Mouse (Mus musculus) gastrocnemius, adult 18-20 months (tissue): ENCODE measurements around the gene Coq10a. TPM values are rescaled to one million over a fixed set of nuclear protein-coding genes. Genes with fewer than 3 reads are reported as not detected.
"Not testable (repeated sequence)": the region's sequence is repeated elsewhere in the genome, so short reads cannot be mapped to it uniquely, and the experiment has no call there.

Experiments used
- DNase-seq: peaks from one replicate; pipeline ENCODE4 v3.0.0; 2021; ENCODE audit warnings: low spot score
- total RNA-seq, 2 experiments: library from RNA; stranded (reverse); gene quantifications; 2 replicates each; pipeline ENCODE4 v1.2.3; 2021

Coq10a gene
- total RNA-seq, 2 experiments from 2014 or later = 388 to 467 TPM

GRCm38 (mm10) chr10:128358796-128359195 lies 10.0 kb downstream of the Coq10a start:
- DNase-seq = peak; percentile 68

DNA sequence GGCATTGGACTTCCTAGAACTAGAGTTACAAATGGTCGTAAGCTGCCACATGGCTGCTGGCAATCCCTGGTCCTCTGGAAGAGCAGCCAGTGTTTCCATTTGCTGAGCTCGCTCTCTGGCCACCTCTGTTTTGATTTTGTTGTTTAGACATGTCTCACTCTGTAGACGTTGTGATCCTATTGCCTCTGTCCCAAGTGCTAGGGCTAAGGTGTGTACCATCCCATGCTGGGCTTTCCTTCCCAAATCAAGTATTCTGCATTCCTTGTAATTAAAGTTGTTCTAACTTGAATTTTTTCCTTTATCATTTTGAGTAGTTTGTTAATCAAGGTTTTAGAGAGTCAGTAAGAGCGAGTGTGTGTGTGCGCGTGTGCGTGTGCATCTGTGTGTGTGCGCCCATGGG lies 21.3 kb downstream of the Coq10a start:
- DNase-seq = no peak

DNA sequence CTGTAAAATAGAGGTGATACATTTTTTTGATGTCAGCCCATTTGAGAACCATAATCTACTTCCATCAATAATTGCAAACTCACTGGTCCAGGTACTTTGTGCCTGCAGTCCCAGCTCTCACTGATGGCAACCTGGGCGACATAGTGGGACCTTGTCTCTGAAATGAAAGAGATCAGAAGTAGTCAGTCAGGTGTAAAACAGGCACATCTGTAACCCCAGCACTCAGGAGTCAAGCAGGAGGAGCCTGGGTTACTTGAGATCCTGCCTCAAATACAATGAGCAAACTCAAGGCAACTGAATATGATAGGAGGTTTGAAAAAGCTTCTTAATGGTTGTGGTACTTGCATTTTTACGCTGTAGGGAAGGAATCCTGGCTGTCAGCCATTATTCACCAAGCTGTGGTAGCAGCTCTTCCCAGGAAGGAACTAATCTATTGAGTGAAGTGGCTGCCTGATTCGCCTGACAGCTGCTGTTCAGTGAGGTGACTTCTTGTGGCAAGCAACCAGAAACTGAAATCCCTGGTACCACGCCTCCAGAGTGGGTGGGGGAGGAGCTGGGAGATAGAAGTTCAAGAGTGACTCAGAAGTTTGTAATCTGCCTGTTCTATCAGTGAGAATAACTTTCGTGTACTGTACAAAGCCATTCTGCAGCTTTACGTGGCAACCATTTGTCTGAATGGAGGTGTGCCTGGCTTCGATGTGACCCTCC lies 24.1 kb downstream of the Coq10a start:
- DNase-seq = peak; percentile 90

GRCm38 (mm10) chr10:128343436-128343835 lies 25.4 kb downstream of the Coq10a start:
- DNase-seq = no peak

DNA sequence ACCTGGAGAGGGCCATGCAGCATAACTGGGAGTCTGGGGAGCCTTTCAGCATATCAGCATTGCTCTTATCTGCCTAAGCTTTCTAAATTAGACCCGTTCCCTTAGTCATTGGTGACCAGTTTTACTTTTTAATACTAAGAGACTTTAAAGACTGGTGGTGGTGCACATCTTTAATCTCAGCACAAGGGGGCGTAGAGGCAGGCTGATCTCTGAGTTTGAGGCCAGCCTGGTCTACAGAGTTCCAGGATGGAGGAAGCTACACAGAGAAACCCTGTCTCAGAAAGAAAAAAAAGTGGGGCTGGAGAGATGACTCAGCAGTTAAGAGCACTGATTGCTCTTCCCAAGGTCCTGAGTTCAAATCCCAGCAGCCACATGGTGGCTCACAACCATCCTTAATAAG lies 28.5 kb downstream of the Coq10a start:
- no peak for DNase-seq

DNA sequence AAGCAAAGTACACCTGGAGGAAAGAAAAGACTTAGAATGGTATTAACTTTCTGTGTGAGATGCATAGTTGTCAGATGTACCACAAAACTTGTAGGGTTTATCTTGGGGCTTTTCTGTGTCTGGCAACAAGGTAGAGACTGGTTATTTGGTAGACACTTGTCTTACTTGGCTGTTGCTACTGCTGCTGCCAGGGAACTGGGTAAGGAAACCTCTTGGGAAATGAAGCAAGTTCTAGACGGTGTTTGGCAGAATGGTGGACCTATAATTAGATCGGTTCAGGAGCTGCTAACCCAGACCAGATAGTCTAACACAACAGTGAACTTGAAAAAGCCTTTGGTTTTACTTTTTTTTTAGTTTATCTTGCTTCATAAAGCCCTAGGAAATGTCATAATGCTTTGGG lies 29.8 kb downstream of the Coq10a start:
- peak; percentile 67 for DNase-seq

GRCm38 (mm10) chr10:128338415-128338814 lies 30.4 kb downstream of the Coq10a start:
- DNase-seq = no peak

DNA sequence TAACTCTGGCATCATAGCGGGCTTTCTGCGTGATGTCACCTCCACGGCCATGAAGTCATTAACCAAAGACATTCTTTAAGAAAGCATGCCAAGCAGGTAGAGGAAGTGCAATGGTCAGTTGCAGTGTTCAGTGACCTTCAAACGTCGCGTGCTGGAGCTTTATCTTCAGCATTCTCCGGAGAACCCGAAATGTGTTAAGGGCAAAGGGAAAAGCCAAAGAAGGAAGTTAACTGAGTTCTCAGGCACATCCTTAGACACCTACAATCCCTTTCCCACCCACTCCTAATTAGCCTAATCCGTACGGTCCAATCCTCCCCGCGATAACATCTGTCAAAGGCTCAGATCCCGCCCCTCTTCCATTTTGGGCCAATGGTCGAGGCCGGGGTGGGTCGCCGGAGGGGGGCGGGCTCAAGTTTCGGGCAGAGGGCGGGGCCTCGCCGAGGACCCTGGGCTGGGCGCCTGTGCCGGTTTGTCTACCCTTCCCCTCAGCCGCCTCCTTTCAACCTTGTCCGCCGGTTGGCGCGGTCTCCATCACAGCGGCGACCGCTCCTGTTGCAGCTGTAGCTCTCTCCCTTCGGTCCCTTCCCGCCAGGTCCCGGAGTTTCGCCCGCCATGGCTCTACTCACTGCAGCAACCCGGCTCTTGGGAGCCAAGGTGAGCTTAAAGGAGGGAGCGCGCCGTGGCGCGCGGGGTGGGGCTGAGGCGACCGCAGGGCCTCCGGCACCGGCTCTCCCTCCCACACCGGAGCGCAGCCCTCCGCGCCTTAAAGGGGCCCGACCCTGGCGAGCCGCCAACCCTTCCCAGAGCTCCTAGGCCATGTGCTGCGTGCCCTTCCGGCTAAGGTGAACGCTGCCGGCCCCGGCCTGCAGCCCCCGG lies 31.3 kb downstream of the Coq10a start, which contains the start of gene Cs:
Gene Cs, plus strand, starts transcription at position 429 of the 876 bp plus-strand sequence.
- DNase-seq = peak; percentile 98

DNA sequence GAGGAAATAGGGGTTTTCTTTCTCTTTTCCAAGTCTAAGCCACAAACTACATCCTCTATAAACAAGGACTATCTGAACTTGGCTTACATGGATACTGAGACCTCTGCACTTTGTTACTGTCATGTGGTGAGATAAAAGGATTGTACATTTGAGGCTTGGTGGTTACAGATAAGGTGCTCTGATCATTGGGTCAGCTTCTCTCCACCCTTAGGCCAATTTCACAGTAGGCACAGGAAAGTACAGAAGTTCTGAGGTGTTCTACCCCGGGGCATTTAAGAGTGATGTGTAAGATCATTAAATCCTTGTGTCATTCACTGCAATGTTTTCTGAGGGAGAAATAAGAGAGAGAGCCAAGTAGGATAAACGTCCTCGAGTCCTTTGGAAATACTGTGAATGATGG lies 32.2 kb downstream of the Coq10a start:
- no peak for DNase-seq

GRCm38 (mm10) chr10:128336195-128336594 lies 32.6 kb downstream of the Coq10a start:
- no peak for DNase-seq

GRCm38 (mm10) chr10:128335582-128335981 lies 33.2 kb downstream of the Coq10a start:
- peak; percentile 84 for DNase-seq

DNA sequence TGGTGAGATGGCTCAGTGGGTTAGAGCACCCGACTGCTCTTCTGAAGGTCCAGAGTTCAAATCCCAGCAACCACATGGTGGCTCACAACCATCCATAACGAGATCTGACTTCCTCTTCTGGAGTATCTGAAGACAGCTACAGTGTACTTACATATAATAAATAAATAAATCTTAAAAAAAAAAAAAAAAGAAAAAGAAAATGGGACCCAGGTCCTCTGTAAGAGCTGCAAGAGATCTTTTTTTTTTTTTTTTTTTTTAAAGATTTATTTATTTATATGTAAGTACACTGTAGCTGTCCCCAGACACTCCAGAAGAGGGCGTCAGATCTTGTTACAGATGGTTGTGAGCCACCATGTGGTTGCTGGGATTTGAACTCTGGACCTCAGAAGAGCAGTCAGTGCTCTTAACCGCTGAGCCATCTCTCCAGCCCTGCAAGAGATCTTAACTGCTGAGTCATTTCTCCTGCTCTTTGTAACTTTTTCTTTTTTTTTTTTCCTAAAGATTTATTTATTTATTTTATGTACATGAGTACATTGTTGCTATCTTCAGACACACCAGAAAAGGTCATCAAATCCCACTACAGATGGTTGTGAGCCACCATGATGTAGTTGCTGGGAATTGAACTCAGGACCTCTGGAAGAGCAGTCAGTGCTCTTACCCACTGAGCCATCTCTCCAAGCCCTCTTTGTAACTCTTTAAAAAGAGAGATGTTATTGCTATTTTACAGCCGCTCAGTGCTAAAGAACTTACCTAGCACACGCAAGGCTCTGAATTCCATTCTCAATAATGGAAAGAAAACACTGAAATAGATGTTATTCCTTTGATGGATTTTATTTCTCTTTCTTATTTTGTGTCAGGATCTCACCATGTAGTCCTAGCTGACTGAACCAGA lies 36.2 kb downstream of the Coq10a start:
- not testable (repeated sequence) for DNase-seq

DNA sequence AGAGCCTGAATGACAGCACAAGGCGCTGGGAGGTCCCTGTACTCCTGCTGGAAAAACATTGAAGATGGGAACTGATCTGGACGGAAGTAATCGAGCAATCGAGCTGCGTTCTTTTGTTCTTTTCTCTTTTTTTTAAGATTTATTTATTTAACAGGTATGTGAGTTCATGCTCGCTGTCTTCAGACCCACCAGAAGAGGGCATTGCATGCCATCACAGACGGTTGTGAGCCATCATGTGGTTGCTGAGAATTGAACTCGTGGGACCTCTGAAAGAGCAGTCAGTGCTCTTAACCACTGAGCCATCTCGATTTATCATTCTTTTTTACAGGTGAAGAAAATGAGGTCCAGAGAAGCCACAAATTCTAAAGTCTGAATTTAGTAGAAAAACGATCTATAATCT lies 41.2 kb downstream of the Coq10a start:
- no peak for DNase-seq

GRCm38 (mm10) chr10:128326825-128327224 lies 42.0 kb downstream of the Coq10a start:
- no peak for DNase-seq

GRCm38 (mm10) chr10:128323516-128323915 lies 45.3 kb downstream of the Coq10a start:
- no peak for DNase-seq

GRCm38 (mm10) chr10:128322141-128323108 lies 46.4 kb downstream of the Coq10a start, which contains the start of gene Cnpy2:
Gene Cnpy2 (plus strand): TSS chr10:128322459.
- peak; percentile 82 for DNase-seq

DNA sequence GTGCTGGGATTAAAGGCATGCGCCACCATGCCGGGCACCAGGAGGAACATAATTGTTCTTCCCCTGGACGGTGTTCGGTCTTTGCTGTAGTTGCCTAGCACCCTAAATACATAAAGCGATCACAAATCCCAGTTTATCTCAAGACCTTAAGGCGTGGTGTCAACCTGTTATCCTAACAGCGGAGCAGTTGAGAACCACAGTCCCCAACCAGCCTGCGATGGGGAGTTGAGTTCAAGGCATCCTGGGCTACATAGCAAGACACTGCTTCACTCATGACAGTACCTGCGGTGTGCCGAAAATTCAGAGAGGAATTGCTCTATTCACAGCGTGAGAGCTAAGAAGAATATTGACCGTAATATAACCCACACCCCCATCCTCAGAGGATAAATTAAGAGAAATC lies 47.2 kb downstream of the Coq10a start:
- DNase-seq = no peak

DNA sequence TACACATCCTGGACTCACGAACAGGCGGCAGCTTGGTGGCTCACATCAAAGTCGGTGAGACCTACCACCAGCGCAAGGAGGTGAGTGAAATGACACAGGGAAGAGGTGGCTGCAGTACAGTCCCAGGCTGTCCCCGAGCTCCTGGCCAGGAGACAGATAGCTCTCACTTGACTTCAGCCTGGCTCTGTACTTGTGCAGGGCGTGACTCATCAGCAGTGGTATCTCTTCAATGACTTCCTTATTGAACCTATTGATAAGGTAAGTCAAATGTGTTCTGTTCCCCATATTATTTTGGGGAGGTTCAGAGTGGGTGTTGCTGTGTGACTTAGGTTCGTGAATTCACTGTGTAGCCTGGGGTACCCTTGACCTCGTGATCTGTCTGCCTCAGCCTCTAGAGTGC lies 53.2 kb downstream of the Coq10a start:
- no peak for DNase-seq
